Mouse (Mus musculus) forebrain, embryonic 14.5 days (tissue): Measurements from ENCODE around the gene Ifi44. TPM values are rescaled to one million over a fixed set of nuclear protein-coding genes. Genes with fewer than 3 reads are reported as not detected.

Experiments used
- polyA plus RNA-seq: library from polyadenylated mRNA; unstranded; fragments of >200 nt; fragmentation: Nextera tagmentation; extraction: Ambion mirVana; gene quantifications from 2 replicates; pipeline ENCODE4 v1.2.1, GENCODE M21; 2014

Gene Ifi44
- polyA plus RNA-seq, 1 experiment from 2014 or later: 0.11 TPM

Other genes starting within 250 kb of the Ifi44 start
- not detected in 2 replicates for gene Ifi44l, start 12.9 kb upstream of the Ifi44 start, polyA plus RNA-seq
- gene Ptgfr, start 87.7 kb upstream of the Ifi44 start, polyA plus RNA-seq: 0.51 and 0.87 TPM in 2 replicates